Mouse (Mus musculus) neural tube, embryonic 13.5 days (tissue): ENCODE measurements around the gene Csnk2b. TPM values are rescaled to one million over a fixed set of nuclear protein-coding genes. Genes with fewer than 3 reads are reported as not detected.

ENCODE experiments used
- ATAC-seq: fragments of 200-750 bp; cut with Nextera tagmentation; 2 replicates; pipeline ENCODE4 v1.8.0; 2017; ENCODE audit warnings: low read depth, mild to moderate bottlenecking, moderate TSS enrichment, moderate library complexity
- H3K27ac ChIP-seq: fragments of 300-500 bp; sonication (generic); replicated peaks from 2 replicates; pipeline ENCODE4 v1.5.1; 2015; ENCODE audit warnings: moderate library complexity, mild to moderate bottlenecking, inconsistent platforms
- H3K27me3 ChIP-seq: fragments of 300-500 bp; sonication (generic); 2 replicates; pipeline ENCODE4 v1.6.1; 2015; ENCODE audit warnings: mild to moderate bottlenecking, inconsistent platforms
- H3K36me3 ChIP-seq: fragments of 300-500 bp; sonication (generic); 2 replicates; pipeline ENCODE4 v1.6.1; 2015; ENCODE audit warnings: mild to moderate bottlenecking, inconsistent platforms
- H3K4me1 ChIP-seq: fragments of 300-500 bp; sonication (generic); replicated peaks from 2 replicates; pipeline ENCODE4 v1.6.1; 2015; ENCODE audit warnings: inconsistent platforms
- H3K4me2 ChIP-seq: fragments of 300-500 bp; sonication (generic); 2 replicates; pipeline ENCODE4 v1.6.1; 2015; ENCODE audit warnings: inconsistent platforms, mild to moderate bottlenecking, moderate library complexity
- H3K4me3 ChIP-seq: fragments of 300-500 bp; sonication (generic); 2 replicates; pipeline ENCODE4 v1.5.1; 2015; ENCODE audit warnings: mild to moderate bottlenecking, inconsistent platforms
- H3K9ac ChIP-seq: fragments of 300-500 bp; sonication (generic); 2 replicates; pipeline ENCODE4 v1.6.1; 2015; ENCODE audit warnings: moderate library complexity, mild to moderate bottlenecking, inconsistent platforms
- H3K9me3 ChIP-seq: fragments of 300-500 bp; sonication (generic); 2 replicates; pipeline ENCODE4 v1.6.1; 2016; ENCODE audit warnings: inconsistent platforms
- WGBS: fragments of 180-500 bp; shearing (Covaris S2); methylation state at CpG from one replicate; pipeline ENCODE4 v1.1.7; 2015; 5-methylcytosine and 5-hydroxymethylcytosine counted together
- polyA plus RNA-seq: library from polyadenylated mRNA; unstranded; fragments of >200 nt; fragmentation: Nextera tagmentation; extraction: Ambion mirVana; gene quantifications from 2 replicates; pipeline ENCODE4 v1.2.1, GENCODE M21; 2015

The Csnk2b gene
- polyA plus RNA-seq, 1 experiment from 2014 or later, result 339 TPM

DNA sequence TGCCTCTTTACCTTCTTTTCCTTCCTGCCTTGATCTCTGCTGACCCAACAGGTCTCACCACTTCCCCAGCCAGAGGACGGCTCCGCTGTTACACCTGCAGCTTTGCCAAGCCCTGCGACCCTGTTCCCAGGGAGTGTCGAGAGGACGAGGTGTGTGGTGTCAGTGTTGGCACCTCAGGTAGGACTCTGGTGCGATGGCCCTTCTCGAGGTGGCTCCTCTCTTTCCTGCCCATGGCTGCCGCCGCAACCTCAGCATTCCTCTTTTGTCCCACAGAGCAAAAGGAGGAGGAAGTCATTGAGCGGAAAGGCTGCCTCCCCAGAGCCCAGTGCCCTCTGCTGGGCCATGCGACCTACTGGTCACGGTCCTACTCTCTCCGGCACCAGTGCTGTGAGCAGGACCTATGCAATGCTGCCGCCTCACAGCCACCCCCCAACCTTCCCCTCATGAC is 44.0 kb downstream of the Csnk2b start, which contains the start of gene Ly6g6d:
Gene Ly6g6d, minus strand, starts transcription at position 280 of the 448 bp plus-strand sequence.
- peak; percentile 62 for ATAC-seq
- Histone ChIP-seq H3K9ac (peak within 1 kb of the TSS; percentile 59), H3K4me1 (peaks cover 18% of the 10 kb centered on the region), H3K36me3 (no peaks in the 10 kb centered on the region), H3K4me2 (peak within 1 kb of the TSS; percentile 47), H3K27me3 (no peaks in the 10 kb centered on the region), H3K4me3 (peak within 1 kb of the TSS; percentile 15), H3K27ac (no peak within 1 kb of the TSS), H3K9me3 (no peaks in the 10 kb centered on the region)
- WGBS, result 11% methylated on average over 14 of the region's 14 CpGs

DNA sequence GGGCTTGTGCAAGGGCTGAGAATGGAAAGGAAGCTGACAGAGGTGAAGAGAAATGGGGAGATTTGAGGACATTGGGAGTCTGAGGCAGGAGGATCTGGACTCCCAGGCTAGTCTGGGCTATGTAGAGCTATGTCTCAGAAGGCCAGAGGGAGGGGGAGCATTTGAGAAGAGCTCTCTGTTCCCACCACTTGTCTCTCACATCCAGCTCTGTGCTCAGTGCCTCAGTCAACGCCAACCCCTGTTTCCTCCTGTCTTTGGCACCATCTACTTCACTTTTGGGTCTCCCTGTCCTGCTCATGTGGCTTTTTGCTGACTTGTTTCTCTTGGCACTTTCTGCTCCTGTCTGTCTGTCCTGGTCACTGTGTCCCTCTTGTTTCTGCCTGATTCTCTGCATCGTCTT is 44.6 kb downstream of the Csnk2b start:
- Histone ChIP-seq H3K9me3 (no peaks in the 10 kb centered on the region), H3K27me3 (no peaks in the 10 kb centered on the region), H3K4me3 (peak overlapping the region; percentile 15), H3K4me1 (peaks cover 18% of the 10 kb centered on the region), H3K4me2 (peak overlapping the region; percentile 47), H3K27ac (no peak overlapping the region), H3K9ac (peak overlapping the region; percentile 59), H3K36me3 (no peaks in the 10 kb centered on the region)
- WGBS, result 22% methylated on average over 2 of the region's 2 CpGs
- ATAC-seq, result no peak

DNA sequence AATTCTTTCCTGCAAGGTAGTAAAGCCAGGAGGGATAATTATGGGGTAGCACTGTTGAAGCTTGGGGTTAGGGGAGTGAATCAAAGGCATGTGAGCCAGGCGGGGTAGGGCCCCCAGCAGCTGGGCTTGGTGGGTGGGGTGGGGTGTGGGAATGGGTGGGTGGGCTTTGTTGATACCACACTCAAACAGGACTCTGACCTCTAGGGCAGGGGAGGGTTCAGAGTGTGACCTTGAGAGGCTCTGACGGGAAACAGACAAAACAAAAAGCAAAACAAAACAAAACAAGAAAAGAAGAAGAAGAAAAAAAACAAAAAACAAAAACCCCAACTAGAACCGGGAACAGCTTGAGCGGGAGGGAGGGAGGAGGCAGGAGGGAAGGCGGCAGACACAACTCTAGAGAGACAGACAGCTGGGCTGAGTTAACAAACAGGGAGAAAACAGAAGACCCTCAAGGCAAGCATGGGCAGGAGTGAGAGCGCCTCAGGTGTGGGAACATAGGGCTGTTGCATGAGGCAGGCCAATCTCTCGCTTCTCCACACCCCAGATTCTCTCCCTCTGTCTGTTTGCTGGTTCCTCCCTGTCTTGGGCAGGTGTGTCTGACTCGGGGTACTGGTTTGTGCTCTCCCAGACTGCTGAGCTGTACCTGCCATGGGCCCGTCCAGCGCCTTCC is 45.2 kb downstream of the Csnk2b start, which contains the start of gene Ly6g6e:
Gene Ly6g6e, plus strand, starts transcription at position 396 of the 670 bp plus-strand sequence.
- Histone ChIP-seq H3K4me1 (peaks cover 18% of the 10 kb centered on the region), H3K9me3 (no peaks in the 10 kb centered on the region), H3K27ac (no peak within 1 kb of the TSS), H3K27me3 (no peaks in the 10 kb centered on the region), H3K4me3 (peak within 1 kb of the TSS; percentile 15), H3K9ac (peak within 1 kb of the TSS; percentile 59), H3K4me2 (peak within 1 kb of the TSS; percentile 47), H3K36me3 (no peaks in the 10 kb centered on the region)
- no peak for ATAC-seq
- WGBS, result 26% methylated on average over 10 of the region's 10 CpGs

DNA sequence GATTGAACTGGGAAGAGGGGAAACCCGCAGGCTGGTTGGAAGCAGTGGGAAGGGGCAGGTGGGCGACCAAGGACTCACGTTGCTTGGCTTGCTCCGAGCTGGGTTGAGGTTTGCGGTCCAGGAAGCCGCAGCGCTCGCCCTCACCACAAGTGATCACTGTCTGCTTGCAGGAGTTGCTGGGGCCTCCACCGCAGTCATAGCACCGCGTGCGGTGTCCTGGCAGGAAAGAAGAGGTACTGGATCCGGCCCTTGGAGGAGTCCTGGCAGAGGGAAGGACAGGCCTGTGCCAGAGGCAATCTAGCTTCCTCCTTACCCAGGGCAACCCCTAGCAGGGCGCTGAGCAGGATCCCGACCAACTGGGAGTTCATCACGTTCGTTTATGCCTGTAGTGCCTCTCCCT is 47.8 kb downstream of the Csnk2b start:
- no peak overlapping the region for H3K9ac ChIP-seq
- H3K4me1 ChIP-seq, result peaks cover 22% of the 10 kb centered on the region
- H3K9me3 ChIP-seq, result no peaks in the 10 kb centered on the region
- 42% methylated on average over 17 of the region's 17 CpGs for WGBS
- H3K27ac ChIP-seq, result no peak overlapping the region
- H3K36me3 ChIP-seq, result no peaks in the 10 kb centered on the region
- H3K27me3 ChIP-seq, result no peaks in the 10 kb centered on the region
- no peak overlapping the region for H3K4me3 ChIP-seq
- no peak overlapping the region for H3K4me2 ChIP-seq
- ATAC-seq, result no peak

DNA sequence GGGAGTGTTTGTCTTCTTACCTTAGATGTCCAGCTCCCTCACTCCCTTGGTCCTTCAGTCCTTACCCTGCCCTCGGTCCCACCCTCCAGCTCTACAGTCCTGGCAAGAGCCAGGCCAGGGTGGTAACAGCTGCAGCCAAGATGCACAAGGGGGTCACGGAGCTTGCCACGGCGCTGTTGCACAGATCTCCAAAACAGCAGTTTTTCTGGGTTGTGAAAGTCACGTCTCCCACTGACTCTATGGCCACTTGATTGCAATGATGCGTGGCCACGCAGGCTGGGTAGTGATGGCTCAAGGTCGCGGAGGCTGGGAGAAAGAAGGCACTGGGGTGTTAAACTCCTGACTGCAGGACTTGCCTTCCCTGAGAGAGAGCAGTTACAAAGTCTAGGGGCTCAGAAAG is 50.4 kb downstream of the Csnk2b start:
- ATAC-seq, result no peak
- peaks cover 17% of the 10 kb centered on the region for H3K27me3 ChIP-seq
- no peak overlapping the region for H3K9ac ChIP-seq
- H3K36me3 ChIP-seq, result no peaks in the 10 kb centered on the region
- H3K4me1 ChIP-seq, result 0 out of 2 replicates have a peak, but pooled peaks cover 3% of the 10 kb centered on the region
- no peak overlapping the region for H3K4me3 ChIP-seq
- no peak overlapping the region for H3K4me2 ChIP-seq
- 78% methylated on average over 9 of the region's 9 CpGs for WGBS
- no peak overlapping the region for H3K27ac ChIP-seq
- no peaks in the 10 kb centered on the region for H3K9me3 ChIP-seq

DNA sequence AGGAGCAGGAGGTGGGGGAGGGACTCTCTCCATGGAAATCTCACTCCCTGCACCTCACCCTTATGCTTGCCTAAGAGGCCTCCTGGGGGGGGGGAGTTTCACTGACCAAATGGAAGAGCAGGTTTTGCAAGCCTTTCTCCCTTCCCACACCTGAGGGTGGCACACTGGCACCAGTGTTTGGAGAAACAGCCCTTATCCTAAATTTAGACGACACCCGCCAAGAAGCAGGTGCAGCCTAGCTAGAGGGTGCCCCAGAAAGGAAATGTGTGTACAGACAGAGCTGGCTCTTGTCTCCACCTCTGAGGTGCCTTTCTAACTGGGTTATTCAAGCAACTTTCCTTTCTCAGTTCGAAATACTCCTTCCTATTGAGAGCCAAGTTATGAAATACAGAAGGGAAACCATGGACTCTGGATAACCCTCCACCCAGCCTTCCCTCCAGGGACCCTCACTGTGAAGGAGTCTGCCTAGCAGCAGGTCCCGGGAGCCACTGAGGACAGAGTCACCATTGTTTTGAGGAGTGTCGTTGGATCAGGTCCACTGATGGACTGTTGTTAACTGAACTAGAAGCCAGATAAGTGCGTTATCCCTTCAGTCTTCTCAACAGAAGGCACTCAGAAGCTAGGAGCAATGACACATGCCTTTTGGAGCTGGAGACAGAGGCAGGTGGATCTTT is 51.2 kb downstream of the Csnk2b start:
- H3K4me2 ChIP-seq, result no peak overlapping the region
- WGBS, result 67% methylated on average over 6 of the region's 6 CpGs

DNA sequence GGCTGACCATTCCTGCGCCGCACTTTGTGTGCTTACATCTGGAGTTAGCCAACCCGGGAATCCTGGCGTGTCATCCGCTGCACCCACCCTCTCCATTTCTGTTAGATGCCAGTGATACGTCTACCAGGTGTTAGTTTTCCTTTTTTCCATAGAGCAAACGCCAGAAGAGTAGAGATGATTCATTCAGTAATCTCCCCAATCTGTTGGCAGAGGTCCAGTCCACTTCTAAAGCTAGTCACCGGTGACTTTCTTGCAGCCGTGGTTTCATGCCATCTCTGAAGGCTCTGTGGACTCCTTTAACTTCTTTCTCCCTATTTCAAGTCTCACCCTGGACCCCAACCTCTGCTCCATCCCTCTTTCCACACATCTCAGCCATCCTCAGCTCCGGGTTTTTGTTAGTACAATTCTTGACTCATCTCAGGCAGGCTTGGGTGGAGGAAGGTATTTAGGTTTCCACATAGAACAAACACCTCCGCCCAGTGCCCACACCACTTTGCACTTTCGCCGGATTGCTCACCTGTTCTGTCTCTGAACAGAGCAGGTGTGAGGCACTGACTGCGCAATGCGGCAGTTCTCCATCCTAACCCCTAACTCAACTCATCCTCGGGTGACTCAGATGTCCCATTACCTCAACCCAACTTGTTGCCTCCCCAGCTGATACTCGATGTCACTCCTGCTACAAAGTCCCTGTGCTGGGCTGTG is 53.5 kb downstream of the Csnk2b start:
- no peak for ATAC-seq
- Histone ChIP-seq H3K4me2 (no peak overlapping the region), H3K4me3 (no peak overlapping the region), H3K9me3 (no peaks in the 10 kb centered on the region), H3K4me1 (peaks cover 17% of the 10 kb centered on the region), H3K27ac (no peak overlapping the region), H3K9ac (no peak overlapping the region), H3K27me3 (peaks cover 47% of the 10 kb centered on the region), H3K36me3 (peaks cover 3% of the 10 kb centered on the region; the same call in 1 of the 2 replicates)
- WGBS, result 87% methylated on average over 17 of the region's 17 CpGs

More for the DNA sequence above, 51.2 kb downstream of the Csnk2b start:
- ATAC-seq, result no peak
- Histone ChIP-seq H3K36me3 (no peaks in the 10 kb centered on the region), H3K9me3 (no peaks in the 10 kb centered on the region), H3K4me3 (no peak overlapping the region), H3K4me1 (0 out of 2 replicates have a peak, but pooled peaks cover 4% of the 10 kb centered on the region), H3K9ac (no peak overlapping the region), H3K27me3 (peaks cover 24% of the 10 kb centered on the region), H3K27ac (no peak overlapping the region)

Other genes starting within 250 kb of the Csnk2b start
- 9.5 and 10.4 TPM in 2 replicates for gene Zbtb12, start 242.6 kb downstream of the Csnk2b start, polyA plus RNA-seq
- gene Gm20547, start 240.0 kb downstream of the Csnk2b start, polyA plus RNA-seq, result not detected in 2 replicates
- gene C2, start 223.8 kb downstream of the Csnk2b start, polyA plus RNA-seq, result 0.99 and 2.1 TPM in 2 replicates
- 86.8 and 88.7 TPM in 2 replicates for gene Ehmt2, start 223.6 kb downstream of the Csnk2b start, polyA plus RNA-seq
- gene Slc44a4, start 207.6 kb downstream of the Csnk2b start, polyA plus RNA-seq, result not detected in 2 replicates
- 30.2 and 30.6 TPM in 2 replicates for gene Neu1, start 190.8 kb downstream of the Csnk2b start, polyA plus RNA-seq
- 0.38 and 0.47 TPM in 2 replicates for gene Hspa1b, start 162.8 kb downstream of the Csnk2b start, polyA plus RNA-seq
- not detected in 2 replicates for gene Gm20481, start 152.1 kb downstream of the Csnk2b start, polyA plus RNA-seq
- gene Hspa1a, start 149.9 kb downstream of the Csnk2b start, polyA plus RNA-seq, result 6.0 and 6.3 TPM in 2 replicates
- gene Hspa1l, start 149.3 kb downstream of the Csnk2b start, polyA plus RNA-seq, result 1.5 and 2.2 TPM in 2 replicates
- 99.4 and 99.8 TPM in 2 replicates for gene Lsm2, start 140.2 kb downstream of the Csnk2b start, polyA plus RNA-seq
- gene Vars, start 121.1 kb downstream of the Csnk2b start, polyA plus RNA-seq, result 57.9 and 58.2 TPM in 2 replicates
- 0.17 and 0.18 TPM in 2 replicates for gene Vwa7, start 105.5 kb downstream of the Csnk2b start, polyA plus RNA-seq
- 2.5 and 2.6 TPM in 2 replicates for gene Sapcd1, start 94.0 kb downstream of the Csnk2b start, polyA plus RNA-seq
- gene Msh5, start 75.3 kb downstream of the Csnk2b start, polyA plus RNA-seq, result 2.8 and 3.1 TPM in 2 replicates
- gene Clic1, start 72.1 kb downstream of the Csnk2b start, polyA plus RNA-seq, result 132 and 145 TPM in 2 replicates
- 417 and 431 TPM in 2 replicates for gene Ddah2, start 63.0 kb downstream of the Csnk2b start, polyA plus RNA-seq
- gene Ly6g6c, start 56.7 kb downstream of the Csnk2b start, polyA plus RNA-seq, result 0.54 TPM in 1 of 2 replicates, not detected in the other
- 0.28 and 0.38 TPM in 2 replicates for gene Mpig6b, start 55.9 kb downstream of the Csnk2b start, polyA plus RNA-seq
- 0.46 and 0.55 TPM in 2 replicates for gene Ly6g6e, start 45.2 kb downstream of the Csnk2b start, polyA plus RNA-seq
- 0.95 and 1.8 TPM in 2 replicates for gene Ly6g6d, start 44.0 kb downstream of the Csnk2b start, polyA plus RNA-seq
- gene Ly6g6f, start 36.4 kb downstream of the Csnk2b start, polyA plus RNA-seq, result 0.44 and 0.68 TPM in 2 replicates
- 98.2 and 104 TPM in 2 replicates for gene Abhd16a, start 32.8 kb downstream of the Csnk2b start, polyA plus RNA-seq
- not detected in 2 replicates for gene Ly6g5c, start 13.8 kb downstream of the Csnk2b start, polyA plus RNA-seq
- gene Ly6g5b, start 6.6 kb downstream of the Csnk2b start, polyA plus RNA-seq, result 1.4 and 1.7 TPM in 2 replicates
- 20.9 and 25.5 TPM in 2 replicates for gene Gpank1, start 598 bp downstream of the Csnk2b start, polyA plus RNA-seq
- gene D17H6S53E, start 4.3 kb upstream of the Csnk2b start, polyA plus RNA-seq, result 8.9 and 10.6 TPM in 2 replicates
- gene Apom, start 10.0 kb upstream of the Csnk2b start, polyA plus RNA-seq, result 0.61 and 0.77 TPM in 2 replicates
- 67.1 and 75.0 TPM in 2 replicates for gene Bag6, start 13.1 kb upstream of the Csnk2b start, polyA plus RNA-seq
- 178 and 185 TPM in 2 replicates for gene Prrc2a, start 42.8 kb upstream of the Csnk2b start, polyA plus RNA-seq
- 11.4 and 12.7 TPM in 2 replicates for gene Aif1, start 54.0 kb upstream of the Csnk2b start, polyA plus RNA-seq
- gene Lst1, start 66.4 kb upstream of the Csnk2b start, polyA plus RNA-seq, result 7.8 and 8.9 TPM in 2 replicates
- gene Ltb, start 72.4 kb upstream of the Csnk2b start, polyA plus RNA-seq, result 0.22 and 0.58 TPM in 2 replicates
- 0.13 TPM in 1 of 2 replicates, not detected in the other for gene Tnf, start 80.0 kb upstream of the Csnk2b start, polyA plus RNA-seq
- gene Lta, start 83.3 kb upstream of the Csnk2b start, polyA plus RNA-seq, result 0.42 TPM in 1 of 2 replicates, not detected in the other
- 0.56 TPM in 1 of 2 replicates, not detected in the other for gene Gm16181, start 98.8 kb upstream of the Csnk2b start, polyA plus RNA-seq
- 58.9 and 66.1 TPM in 2 replicates for gene Atp6v1g2, start 111.6 kb upstream of the Csnk2b start, polyA plus RNA-seq
- 9.5 and 10.8 TPM in 2 replicates for gene Nfkbil1, start 113.7 kb upstream of the Csnk2b start, polyA plus RNA-seq
- gene Ddx39b, start 119.7 kb upstream of the Csnk2b start, polyA plus RNA-seq, result 385 and 402 TPM in 2 replicates
- gene H2-D1, start 140.7 kb upstream of the Csnk2b start, polyA plus RNA-seq, result 70.5 and 79.1 TPM in 2 replicates
- gene H2-Q1, start 198.4 kb upstream of the Csnk2b start, polyA plus RNA-seq, result 0.22 TPM in 1 of 2 replicates, not detected in the other
- gene H2-Q2, start 220.2 kb upstream of the Csnk2b start, polyA plus RNA-seq, result 0.50 and 0.60 TPM in 2 replicates